Mouse (Mus musculus) layer of hippocampus, adult 8-10 months (tissue): ENCODE data around the gene Bbip1. TPM values are rescaled to one million over a fixed set of nuclear protein-coding genes. Genes with fewer than 3 reads are reported as not detected.
"Not testable (repeated sequence)": the region's sequence is repeated elsewhere in the genome, so short reads cannot be mapped to it uniquely, and the experiment has no call there.

Experiments
- DNase-seq, 2 experiments: peaks; one replicate each; pipeline ENCODE4 v3.0.0; 2022; ENCODE audit warnings: low spot score in 2 of 2
- total RNA-seq, 4 experiments: library from RNA; stranded (reverse); gene quantifications; 2 replicates each; pipeline ENCODE4 v1.2.4; 2022

Gene Bbip1
- total RNA-seq, 4 experiments from 2014 or later = 46.0 to 51.1 (median 49.1) TPM

- DNase-seq = no peak
Observed at GRCm38 (mm10) chr19:53926705-53927104, 17.7 kb downstream of the Bbip1 start.

DNA sequence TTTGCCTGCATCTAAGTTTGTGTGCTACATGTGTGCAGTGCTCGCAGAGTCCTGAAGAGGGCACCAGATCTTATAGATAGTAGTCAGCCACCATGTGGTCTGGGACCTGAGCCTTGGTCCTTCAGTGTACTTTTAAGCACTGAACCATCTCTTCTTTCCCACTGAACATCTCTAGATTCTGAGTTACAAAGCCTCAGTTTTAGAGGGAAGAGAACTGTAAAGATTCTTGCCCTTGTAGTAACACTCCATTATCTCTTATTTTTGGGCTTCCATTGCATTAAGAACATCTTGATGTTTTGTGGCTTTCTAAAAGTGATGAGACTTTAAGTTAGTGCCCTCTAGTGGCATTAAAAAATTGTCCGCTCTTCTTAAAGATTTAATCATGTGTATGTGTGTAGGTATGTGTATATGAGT, 19.1 kb downstream of the Bbip1 start:
- no peak for DNase-seq

DNA sequence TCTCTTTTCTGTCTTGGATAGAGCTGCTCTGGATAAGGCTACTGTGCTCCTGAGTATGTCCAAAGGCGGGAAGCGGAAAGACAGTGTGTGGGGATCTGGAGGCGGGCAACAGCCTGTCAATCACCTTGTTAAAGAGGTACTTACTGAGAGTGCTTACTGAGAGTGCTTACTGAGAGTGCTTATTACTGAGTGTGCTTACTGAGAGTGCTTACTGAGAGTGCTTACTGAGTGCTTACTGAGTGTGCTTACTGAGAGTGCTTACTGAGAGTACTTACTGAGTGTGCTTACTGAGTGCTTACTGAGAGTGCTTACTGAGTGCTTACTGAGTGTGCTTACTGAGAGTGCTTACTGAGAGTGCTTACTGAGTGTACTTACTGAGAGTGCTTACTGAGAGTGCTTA, 22.4 kb downstream of the Bbip1 start:
- not testable (repeated sequence) for DNase-seq

DNA sequence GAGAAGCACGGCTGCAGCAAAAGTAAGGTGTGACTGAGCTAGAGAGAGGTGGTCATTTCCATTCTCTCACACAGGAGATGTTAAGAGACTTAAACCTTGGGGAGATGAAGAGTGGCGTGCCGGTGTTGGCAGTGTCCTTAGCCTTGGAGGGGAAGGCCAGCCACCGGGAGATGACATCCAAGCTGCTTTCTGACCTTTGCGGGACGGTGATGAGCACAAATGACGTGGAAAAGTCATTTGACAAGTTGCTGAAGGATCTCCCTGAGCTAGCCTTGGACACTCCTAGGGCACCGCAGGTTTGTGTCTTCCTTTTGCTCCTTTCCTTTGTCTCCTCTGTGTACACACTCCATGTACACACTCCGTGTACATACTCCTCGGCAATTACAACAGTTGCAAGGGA, 24.9 kb downstream of the Bbip1 start:
- no peak for DNase-seq

DNA sequence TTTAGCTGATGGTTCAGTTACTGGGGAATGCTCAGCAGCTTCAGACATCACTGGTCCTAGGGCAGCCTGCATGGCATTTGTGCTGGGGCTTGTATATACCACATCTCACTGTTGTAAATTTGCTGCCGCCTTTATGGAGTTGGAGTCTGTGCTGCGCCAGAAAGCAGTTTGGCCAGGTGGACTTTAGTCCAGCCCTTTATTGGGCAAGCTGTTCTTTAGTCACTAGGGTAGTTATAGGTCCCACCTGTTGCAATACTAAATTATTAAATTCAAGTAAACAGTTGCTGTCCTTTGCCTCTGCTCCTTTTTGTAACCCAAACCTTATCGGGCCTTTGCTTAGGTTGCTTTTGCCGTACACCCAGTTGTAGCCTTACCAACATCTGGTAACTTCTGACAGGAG, 29.5 kb downstream of the Bbip1 start:
- DNase-seq = no peak

DNA sequence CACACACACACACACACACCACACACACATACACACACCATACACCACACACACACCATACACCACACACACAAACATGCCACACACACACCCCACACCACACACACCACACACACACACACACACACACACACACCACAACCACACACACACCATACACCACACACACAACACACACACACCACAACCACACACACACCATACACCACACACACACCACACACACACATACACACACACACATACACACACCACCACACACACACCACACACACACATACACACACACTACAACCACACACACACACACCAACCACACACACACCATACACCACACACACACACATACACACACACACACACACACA, 37.7 kb downstream of the Bbip1 start:
- not testable (repeated sequence) for DNase-seq

DNA sequence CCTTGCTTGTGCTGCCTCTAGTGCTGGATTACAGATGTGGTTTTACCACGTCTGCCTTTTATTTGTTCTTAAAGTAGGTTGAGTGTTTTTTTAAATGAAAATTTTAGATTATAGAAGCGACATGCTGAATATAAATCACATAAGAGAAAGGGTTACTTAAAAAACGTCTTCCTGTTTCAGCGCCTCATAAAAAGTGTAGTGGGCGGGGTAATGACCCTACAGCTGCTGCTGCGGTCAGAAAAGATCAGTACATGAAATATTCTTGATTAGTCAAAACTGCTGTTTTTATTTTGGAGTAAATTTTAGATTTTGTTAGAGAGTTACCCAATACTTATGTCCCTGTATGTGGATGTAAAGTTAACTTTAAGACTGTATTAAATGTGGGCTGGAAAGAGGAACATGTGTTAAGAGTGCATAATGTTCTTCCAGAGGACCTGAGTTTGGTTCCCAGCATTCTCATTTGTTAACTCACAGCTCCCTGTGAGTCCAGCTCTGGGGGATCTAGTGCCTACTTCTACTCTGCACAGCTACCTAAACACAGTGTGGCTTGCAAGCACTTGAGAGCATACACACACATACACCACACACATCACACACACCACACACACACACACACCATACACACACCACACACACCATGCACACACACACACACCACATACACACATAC, 38.3 kb downstream of the Bbip1 start:
- DNase-seq = no peak

GRCm38 (mm10) chr19:53904833-53905480, 39.5 kb downstream of the Bbip1 start:
- DNase-seq = no peak

DNA sequence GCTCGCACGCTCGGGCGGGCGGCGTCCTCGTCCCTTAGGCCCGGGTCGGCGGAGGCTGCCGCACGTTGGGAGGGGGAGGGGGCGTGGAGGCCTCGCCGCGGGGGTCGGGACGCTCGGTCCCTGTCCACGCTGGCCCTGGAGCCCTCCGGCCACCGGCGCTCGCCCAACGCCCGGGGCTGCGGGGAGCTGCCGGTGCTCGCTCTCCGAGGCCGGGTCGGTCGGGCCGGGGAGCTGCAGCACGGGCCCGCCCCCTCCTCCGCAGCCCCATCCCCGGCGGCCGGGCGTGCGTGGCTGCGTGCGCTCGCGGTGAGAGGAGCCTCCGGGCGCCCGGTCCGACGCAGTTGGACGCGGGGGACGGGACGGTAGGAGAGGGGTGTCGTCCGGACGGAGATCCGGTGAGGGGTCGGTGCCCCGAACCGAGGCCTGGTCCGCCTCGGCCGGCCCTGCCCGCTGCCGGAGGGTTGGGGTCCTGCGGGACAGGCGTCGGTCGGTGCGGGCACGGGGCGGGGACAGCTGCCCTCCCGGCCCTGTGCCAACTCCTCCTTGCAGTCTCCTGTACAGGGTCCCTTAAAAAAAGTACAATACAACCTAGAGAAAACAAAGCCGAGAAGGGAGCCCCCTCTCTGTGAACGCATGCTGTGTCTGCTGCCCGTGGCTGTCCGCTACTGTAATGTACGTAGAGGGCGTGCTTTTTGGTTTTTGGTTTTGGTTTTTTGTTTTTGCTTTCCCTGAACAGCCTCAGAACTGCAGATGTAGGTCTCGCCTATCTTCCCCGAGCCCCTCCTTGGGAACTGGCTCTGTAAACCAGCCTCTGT, 40.7 kb downstream of the Bbip1 start:
- DNase-seq = peak; percentile 39 to 52

DNA sequence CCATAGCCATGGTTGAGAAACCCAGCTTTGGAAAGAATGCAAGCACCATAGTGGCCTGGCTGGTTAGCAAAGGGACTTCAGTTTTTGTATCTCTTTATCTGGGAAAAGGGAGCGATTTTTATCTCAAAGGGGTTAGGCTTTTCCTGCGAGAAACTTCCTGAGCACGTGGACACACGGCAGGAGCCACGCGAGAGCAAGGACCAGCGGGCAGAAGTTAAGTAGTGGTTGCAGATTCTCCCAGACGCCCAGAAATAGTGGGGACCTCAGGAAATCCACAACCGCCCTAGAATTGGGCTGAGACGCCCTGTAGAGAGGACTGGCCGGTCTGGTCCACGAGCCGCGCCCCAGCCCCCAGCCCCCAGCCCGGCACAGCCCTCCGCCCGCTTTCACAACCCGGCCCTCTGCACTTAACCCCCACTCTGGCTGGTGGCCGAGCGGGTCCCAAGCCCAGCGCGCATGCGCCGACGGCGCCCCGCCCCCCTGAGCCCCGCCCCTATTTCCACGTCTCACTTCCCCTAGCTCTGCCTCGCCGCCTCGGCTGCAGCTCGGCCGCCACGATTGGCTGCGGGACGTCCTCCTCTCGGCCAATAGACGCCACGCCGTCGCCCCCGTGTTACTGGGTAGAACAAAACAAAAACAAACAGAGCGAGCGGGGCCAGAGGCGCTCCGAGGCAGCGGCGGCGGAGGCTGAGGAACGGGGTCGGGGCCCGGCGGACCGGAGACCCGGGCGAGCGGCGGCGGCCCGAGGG, 41.5 kb downstream of the Bbip1 start:
- peak; percentile 95 to 96 for DNase-seq

DNA sequence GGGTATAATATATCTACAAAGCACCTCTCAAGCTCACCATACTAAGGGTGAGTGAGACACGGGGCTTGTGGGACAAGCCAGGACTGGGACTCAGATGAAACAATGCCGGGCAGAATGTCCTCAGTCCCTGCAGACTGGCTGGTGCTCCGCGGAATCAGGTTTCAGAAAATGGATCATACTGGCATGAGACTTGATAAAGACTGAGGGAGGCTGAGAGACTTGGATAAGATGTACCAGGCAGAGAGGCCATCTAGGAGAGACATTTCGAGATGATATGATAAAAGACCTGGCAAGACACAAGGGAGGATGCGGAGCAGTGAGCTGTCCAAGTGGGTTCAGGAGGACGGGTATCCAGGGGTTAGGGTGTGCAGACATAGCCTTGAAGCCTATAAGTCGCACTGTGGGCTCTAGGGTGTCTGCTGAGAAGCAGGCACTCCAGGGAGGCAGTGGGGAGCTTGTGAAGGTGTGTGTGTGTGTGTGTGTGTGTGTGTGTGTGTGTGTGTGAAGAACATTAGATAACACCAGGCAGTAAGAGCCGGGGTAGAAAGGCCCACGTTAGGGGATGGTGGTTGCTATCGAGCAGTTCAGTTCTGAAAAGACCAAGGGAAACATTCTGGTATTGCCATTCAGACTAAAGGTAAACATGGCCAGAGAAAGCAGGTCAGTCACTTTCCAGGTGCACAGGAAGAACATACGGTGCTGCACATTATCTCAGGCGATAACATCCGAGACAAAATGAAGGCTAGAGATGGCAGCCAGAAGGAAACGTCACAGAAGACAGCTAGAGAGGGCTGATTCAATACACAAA, 42.3 kb downstream of the Bbip1 start:
- DNase-seq = no peak

GRCm38 (mm10) chr19:53899941-53900610, 44.4 kb downstream of the Bbip1 start:
- DNase-seq = no peak

DNA sequence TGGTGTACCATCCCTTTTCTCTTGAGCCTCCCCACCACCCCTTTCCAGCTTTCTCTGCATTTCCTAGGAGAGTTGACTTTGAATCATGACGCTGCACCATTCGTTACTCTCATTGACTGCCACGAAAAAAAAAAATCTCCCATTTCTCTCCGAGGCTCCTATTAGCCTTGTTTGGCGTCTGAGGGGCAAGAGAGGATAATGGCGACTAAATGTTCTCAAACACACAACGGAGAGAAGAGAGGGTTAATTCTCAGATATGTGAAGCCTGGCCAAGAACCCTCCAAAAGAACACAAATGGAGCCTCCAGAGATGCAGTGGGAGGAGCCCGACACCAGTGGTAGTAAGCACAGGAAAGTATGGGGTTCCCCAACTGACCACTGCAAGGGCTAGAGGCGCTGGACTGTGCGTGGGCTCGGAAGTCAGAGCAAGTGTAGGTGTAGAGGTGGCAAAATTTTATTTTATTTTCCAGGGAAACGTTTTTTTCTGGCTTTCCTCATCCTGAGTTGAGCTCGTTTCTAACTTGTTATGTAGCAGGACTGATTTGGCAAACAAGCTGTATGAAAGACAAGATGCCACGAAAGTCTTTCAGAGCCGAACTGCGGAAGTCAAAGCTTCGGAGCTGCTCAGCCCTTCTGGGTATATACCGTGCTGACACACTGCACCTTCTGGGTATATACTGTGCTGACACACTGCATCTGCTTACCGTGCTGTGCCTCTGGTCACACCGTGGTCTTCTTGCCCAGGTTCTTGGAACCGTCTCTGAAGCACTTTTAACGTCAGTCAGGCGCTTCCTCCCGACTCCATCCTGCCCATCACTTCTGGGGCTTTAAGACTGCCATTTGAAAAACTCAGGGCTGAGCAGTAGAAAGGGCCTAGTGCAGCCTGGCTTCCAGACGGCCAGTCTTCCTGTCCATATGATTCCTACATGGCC, 45.2 kb downstream of the Bbip1 start:
- DNase-seq = no peak

DNA sequence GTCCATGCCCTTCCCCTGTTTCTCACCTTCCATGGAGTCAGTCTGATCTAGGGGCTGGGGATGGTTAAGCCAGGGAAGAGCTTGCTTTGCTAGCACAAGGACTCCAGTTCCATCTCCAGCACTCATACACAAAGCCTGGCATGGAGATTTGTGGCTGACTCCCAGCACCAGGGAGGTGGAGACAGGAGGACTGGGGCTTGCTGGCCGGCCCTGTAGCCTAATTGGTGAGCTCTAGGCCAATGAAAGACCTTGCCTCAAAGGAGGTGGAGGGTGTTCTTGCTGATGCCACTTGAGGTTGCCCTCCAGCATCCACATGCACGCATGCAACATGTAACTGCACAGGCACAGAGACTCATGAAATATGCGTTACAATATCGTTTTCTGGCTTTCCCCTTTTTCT, 45.9 kb downstream of the Bbip1 start:
- no peak for DNase-seq

DNA sequence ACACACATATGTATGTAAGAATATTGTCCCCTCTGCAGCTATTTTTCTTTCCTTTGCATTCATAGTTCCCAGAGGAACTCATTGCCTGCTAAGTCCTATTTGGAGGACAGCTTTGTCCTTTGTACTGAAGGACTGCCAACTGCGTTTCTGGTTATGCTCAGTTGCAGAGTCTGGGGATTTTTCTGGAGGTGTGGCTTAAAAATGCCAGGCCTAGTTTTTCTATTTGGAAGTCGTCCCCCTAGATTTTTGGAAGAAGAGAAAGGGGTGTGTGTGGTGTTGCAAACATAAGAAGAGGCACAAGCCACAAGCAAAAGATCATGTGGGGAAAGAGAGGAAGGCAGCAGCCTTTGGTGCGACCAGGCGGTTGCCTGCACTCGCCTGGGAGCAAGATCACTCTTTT, 46.4 kb downstream of the Bbip1 start:
- DNase-seq = no peak

- no peak for DNase-seq
Observed at GRCm38 (mm10) chr19:53894538-53895121, 49.8 kb downstream of the Bbip1 start.

DNA sequence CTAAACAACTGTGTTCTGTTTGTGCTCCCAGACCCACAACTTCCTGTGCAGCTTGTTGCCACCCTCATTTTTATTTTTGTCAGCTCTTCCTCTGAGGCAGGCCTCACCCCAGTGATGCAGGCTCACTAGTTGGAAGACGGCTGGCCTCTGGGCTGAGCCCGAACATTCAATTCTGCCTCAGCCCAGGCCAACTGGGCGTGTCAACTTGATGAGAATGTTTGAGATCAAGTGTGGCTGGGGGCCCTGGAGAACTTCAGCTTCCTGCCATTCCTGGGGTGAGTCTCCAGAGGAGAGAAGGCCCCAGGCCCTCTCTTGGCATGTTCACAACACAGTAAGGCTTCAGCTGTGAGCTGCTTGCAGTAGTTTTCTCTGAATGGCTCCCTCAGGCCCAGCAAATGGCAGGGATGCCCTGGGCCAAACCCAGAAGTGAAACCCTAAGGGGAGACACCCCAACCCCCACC, 50.7 kb downstream of the Bbip1 start:
- DNase-seq = no peak

DNA sequence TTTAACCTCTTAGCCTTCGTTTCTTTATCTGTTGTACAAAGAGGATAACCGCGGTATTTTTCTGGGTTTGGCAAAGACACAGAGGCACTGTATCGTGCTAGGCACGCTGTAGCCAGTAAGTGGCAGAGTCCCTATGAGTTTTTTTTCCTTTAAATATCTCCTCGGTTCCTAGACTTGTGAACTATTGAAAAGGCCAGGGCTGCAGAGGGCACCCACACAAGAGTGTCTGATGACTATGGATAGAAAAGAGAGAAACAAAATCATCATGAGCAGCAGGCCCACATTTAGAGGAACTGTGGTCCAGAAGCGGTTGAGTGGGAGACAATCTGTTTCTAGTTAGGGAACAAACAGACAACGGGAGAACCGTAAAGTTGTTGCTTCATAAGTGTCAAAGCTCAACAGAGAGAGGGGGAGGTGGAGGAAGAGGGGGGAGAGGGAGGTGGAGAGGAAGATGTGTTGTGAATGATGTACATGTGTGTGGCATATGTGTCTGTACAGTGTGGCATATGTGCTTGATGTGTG, 51.5 kb downstream of the Bbip1 start:
- DNase-seq = peak; percentile 51 to 64
